Mouse (Mus musculus): Measurements from ENCODE around the gene Tctex1d2. TPM values are rescaled to one million over a fixed set of nuclear protein-coding genes. Genes with fewer than 3 reads are reported as not detected.

The Tctex1d2 gene
- polyA plus RNA-seq, 1 experiment from 2014 or later: 31.9 TPM

DNA sequence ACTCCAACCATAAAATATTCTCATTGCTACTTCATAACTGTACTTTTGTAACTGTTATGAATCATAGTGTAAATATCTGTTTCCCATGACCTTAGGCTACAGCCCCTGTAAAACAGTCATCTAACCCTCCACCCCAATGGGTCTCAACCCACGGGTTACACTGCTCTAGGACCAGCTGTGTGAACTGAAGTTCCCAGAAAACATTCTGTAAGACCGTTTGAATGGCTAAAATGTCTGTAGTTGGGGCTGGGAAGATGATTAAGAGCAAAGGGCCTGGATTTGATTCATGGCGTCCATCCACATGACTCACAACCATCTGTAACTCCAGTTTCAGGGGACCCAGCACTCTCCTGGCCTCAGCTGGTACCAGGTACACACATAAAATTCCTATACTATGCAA is 21.3 kb upstream of the Tctex1d2 start:
- Histone ChIP-seq H3K27me3 (no peaks in the 10 kb centered on the region), H3K4me1 (replicated peaks) (peaks cover 5% of the 10 kb centered on the region; the same call in 1 of the 2 replicates), H3K4me3 (replicated peaks) (no peak overlapping the region), H3K9ac (replicated peaks) (no peak overlapping the region), H3K4me2 (no peak overlapping the region), H3K36me3 (peaks cover 6% of the 10 kb centered on the region), H3K27ac (no peak overlapping the region), H3K9me3 (no peaks in the 10 kb centered on the region)
- WGBS: 68% methylated on average over 3 of the region's 3 CpGs
- no peak for ATAC-seq (ENCODE audit: insufficient number of reproducible peaks, insufficient read depth, low FRiP score, low TSS enrichment, low read depth)

- no peak within 1 kb of the TSS for H3K27ac ChIP-seq
- H3K4me3 ChIP-seq (replicated peaks): no peak within 1 kb of the TSS
- H3K4me2 ChIP-seq: no peak within 1 kb of the TSS
- peaks cover 5% of the 10 kb centered on the region; the same call in 1 of the 2 replicates for H3K4me1 ChIP-seq (replicated peaks)
- no peaks in the 10 kb centered on the region for H3K36me3 ChIP-seq
- H3K9me3 ChIP-seq: no peaks in the 10 kb centered on the region
- ATAC-seq (ENCODE audit: insufficient number of reproducible peaks, insufficient read depth, low FRiP score, low TSS enrichment, low read depth): no peak
- 81% methylated on average over 7 of the region's 7 CpGs for WGBS
- H3K9ac ChIP-seq (replicated peaks): no peak within 1 kb of the TSS
- no peaks in the 10 kb centered on the region for H3K27me3 ChIP-seq
Measured at GRCm38 (mm10) chr16:32400267-32400666, 19.2 kb upstream of the Tctex1d2 start, which contains the start of gene Tm4sf19. Gene Tm4sf19, plus strand, starts transcription at chr16:32400506.

DNA sequence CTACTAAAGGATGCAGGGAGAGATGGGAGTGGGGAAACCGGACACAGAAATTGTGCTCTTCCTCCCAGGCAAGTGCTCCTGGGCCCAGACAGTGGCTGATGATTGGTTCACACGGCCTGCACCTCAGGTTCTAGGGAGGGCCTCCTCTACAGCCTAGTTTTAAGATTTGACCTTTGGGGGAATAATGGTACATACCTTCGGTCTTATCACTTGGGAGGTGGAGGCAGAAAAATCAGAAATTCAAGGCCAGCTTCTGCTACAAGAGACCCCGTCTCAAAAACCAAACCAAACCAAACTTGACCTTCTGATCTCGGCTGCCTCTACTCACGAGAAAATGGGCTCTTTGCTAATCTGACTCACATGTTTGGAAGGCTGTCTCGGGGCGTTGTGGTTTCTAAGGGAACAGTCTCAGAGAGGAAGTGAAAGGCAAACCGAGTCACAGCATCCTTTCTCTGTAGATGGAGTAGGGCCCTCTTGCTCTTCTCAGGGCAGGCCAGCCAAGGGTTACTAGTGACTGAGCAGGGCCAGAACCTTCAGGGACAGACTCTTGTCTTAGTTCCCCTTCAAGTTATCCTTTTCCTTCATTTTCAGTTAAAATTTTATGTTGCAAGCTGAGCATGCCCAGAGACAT is 18.1 kb upstream of the Tctex1d2 start:
- no peak for ATAC-seq (ENCODE audit: insufficient number of reproducible peaks, insufficient read depth, low FRiP score, low TSS enrichment, low read depth)
- no peaks in the 10 kb centered on the region for H3K9me3 ChIP-seq
- no peaks in the 10 kb centered on the region for H3K27me3 ChIP-seq
- no peak overlapping the region for H3K9ac ChIP-seq (replicated peaks)
- no peak overlapping the region for H3K27ac ChIP-seq
- H3K36me3 ChIP-seq: no peaks in the 10 kb centered on the region
- H3K4me3 ChIP-seq (replicated peaks): no peak overlapping the region
- 81% methylated on average over 9 of the region's 9 CpGs for WGBS
- H3K4me1 ChIP-seq (replicated peaks): 0 out of 2 replicates have a peak, but pooled peaks cover under 1% of the 10 kb centered on the region
- H3K4me2 ChIP-seq: no peak overlapping the region

- 83% methylated on average over 3 of the region's 3 CpGs for WGBS
- Histone ChIP-seq H3K4me3 (replicated peaks) (no peak overlapping the region), H3K9ac (replicated peaks) (no peak overlapping the region), H3K27ac (no peak overlapping the region), H3K4me1 (replicated peaks) (0 out of 2 replicates have a peak, but pooled peaks cover 5% of the 10 kb centered on the region), H3K36me3 (no peaks in the 10 kb centered on the region), H3K27me3 (no peaks in the 10 kb centered on the region), H3K9me3 (no peaks in the 10 kb centered on the region), H3K4me2 (no peak overlapping the region)
- no peak for ATAC-seq (ENCODE audit: insufficient number of reproducible peaks, insufficient read depth, low FRiP score, low TSS enrichment, low read depth)
Measured at GRCm38 (mm10) chr16:32402818-32403217, 16.7 kb upstream of the Tctex1d2 start.

DNA sequence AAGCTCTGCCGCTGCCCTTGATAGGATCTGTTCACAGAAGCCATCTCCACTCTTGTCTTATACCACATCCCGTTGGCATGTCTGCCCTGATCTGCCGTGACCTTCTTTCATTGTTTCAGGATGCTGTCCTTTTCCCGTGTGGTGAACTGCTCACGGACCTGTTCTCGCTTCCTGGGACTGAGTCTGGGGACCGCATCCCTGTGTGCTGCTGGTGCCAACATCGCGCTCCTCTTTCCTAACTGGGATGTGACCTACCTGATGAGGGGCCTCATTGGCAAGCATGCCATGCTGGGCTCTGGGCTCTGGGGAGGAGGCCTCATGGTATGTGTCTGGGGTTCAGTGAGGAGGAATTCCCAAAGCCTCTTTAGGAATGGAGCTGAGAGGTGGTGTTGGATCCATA is 13.8 kb upstream of the Tctex1d2 start:
- H3K27me3 ChIP-seq: no peaks in the 10 kb centered on the region
- no peaks in the 10 kb centered on the region for H3K9me3 ChIP-seq
- no peak overlapping the region for H3K27ac ChIP-seq
- H3K4me3 ChIP-seq (replicated peaks): no peak overlapping the region
- no peak overlapping the region for H3K4me2 ChIP-seq
- WGBS: 93% methylated on average over 9 of the region's 9 CpGs
- 0 out of 2 replicates have a peak, but pooled peaks cover 5% of the 10 kb centered on the region for H3K4me1 ChIP-seq (replicated peaks)
- H3K9ac ChIP-seq (replicated peaks): no peak overlapping the region
- no peak for ATAC-seq (ENCODE audit: insufficient number of reproducible peaks, insufficient read depth, low FRiP score, low TSS enrichment, low read depth)
- H3K36me3 ChIP-seq: no peaks in the 10 kb centered on the region

GRCm38 (mm10) chr16:32406671-32407070 is 12.8 kb upstream of the Tctex1d2 start:
- Histone ChIP-seq H3K36me3 (no peaks in the 10 kb centered on the region), H3K27me3 (no peaks in the 10 kb centered on the region), H3K27ac (0 out of 2 replicates have a peak overlapping the region, but pooled peaks have one; percentile 4), H3K4me2 (no peak overlapping the region), H3K9me3 (no peaks in the 10 kb centered on the region), H3K4me3 (replicated peaks) (no peak overlapping the region), H3K4me1 (replicated peaks) (0 out of 2 replicates have a peak, but pooled peaks cover 5% of the 10 kb centered on the region), H3K9ac (replicated peaks) (no peak overlapping the region)
- WGBS: 40% methylated on average over 6 of the region's 6 CpGs
- no peak for ATAC-seq (ENCODE audit: insufficient number of reproducible peaks, insufficient read depth, low FRiP score, low TSS enrichment, low read depth)

DNA sequence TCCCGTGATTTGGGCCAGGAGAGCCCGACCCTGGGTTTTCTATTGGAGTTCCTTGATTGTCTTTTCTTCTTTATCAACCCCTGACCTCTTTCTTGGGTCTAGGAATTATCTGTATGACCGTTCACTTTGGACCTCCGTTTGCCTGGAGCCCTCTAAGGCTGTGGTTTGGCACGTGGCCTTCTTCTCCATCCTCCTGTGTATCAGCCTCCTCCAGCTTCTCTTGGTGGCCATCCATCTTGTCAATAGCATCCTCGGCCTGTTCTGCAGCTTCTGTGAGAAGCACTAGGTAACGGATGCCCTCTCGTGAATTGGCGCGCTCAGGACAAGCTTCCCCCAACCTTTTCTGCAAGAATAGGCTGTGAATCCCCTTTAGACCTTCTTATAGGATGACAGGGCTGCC is 11.8 kb upstream of the Tctex1d2 start:
- Histone ChIP-seq H3K27me3 (no peaks in the 10 kb centered on the region), H3K4me3 (replicated peaks) (no peak overlapping the region), H3K9ac (replicated peaks) (no peak overlapping the region), H3K4me1 (replicated peaks) (0 out of 2 replicates have a peak, but pooled peaks cover 5% of the 10 kb centered on the region), H3K9me3 (no peaks in the 10 kb centered on the region), H3K27ac (no peak overlapping the region), H3K36me3 (no peaks in the 10 kb centered on the region), H3K4me2 (no peak overlapping the region)
- no peak for ATAC-seq (ENCODE audit: insufficient number of reproducible peaks, insufficient read depth, low FRiP score, low TSS enrichment, low read depth)
- WGBS: 82% methylated on average over 10 of the region's 10 CpGs

DNA sequence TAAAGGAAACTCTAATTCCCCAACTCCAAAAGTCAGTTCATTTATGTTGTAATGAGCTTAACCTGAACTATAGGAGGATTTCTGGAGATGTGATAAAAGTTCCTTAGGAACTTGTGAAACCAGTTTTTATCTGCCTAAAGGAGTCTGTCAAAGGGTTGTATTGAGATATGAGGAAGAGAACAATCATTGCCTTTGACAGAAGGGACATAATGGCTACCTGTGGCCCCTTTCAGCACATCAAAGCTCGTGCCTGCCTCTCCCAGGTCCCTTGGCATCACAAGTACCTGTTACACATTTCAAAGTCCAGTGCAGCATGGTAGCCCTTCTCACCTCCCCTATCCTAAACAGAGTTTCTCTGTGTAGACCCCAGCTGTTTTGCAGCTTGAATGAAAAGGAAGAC is 2.0 kb upstream of the Tctex1d2 start:
- H3K4me2 ChIP-seq: no peak overlapping the region
- WGBS: 56% methylated on average over 1 of the region's 1 CpGs
- H3K27ac ChIP-seq: no peak overlapping the region
- no peaks in the 10 kb centered on the region for H3K36me3 ChIP-seq
- H3K9ac ChIP-seq (replicated peaks): no peak overlapping the region
- H3K4me3 ChIP-seq (replicated peaks): no peak overlapping the region
- peaks cover 3% of the 10 kb centered on the region; the same call in 1 of the 2 replicates for H3K4me1 ChIP-seq (replicated peaks)
- no peaks in the 10 kb centered on the region; the same call in 1 of the 2 replicates for H3K9me3 ChIP-seq
- ATAC-seq (ENCODE audit: insufficient number of reproducible peaks, insufficient read depth, low FRiP score, low TSS enrichment, low read depth): no peak
- no peaks in the 10 kb centered on the region for H3K27me3 ChIP-seq

DNA sequence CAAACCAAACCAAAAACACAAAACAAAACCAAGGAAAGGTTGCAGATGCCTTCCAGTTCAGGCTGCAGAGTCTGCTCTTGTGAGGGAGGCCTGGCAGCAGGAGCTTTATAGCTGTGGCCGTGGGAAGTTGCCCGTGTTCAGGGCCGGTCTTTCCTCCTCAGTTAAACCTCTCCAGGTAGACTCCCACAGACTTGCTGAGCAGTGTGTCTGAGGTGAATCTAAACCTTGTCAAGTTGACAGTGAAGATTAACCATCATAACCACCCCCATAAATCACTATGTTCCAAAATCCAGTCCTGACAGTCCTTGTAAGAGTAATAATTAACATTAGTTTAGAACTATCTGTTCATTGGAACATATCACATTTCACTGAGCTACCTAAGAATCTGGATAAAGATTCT is 8.0 kb downstream of the Tctex1d2 start:
- WGBS: 86% methylated on average over 3 of the region's 3 CpGs
- no peak for ATAC-seq (ENCODE audit: insufficient number of reproducible peaks, insufficient read depth, low FRiP score, low TSS enrichment, low read depth)

DNA sequence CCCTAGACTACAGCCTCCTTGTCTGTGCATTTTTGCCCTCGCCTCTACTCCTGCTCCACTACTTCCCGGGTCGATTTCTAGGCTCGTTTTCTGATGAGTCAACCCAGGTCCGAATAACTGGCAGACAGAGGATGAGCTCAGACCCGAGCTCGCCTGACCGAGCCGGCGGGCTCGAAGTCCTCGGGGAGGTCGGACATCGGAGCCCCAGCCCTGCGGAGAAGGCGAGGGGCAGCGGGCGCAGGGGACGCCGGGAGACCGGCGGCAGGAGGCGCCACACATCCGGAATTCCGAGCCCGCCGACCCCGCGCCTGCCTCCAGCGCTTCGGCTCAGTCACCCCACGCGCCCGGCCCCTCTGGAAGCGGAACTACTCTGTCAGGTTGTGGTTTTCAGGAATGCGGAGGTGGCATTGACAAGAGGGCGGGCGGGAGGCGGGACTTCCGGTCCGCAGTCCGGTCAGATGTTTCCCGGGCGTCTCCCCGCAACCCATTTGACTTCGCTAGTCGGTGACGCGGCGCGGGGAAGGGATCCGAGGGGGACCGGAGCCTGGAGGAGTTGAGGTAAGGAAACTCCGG is 11.1 kb downstream of the Tctex1d2 start, which contains the start of gene Pcyt1a:
TSS of gene Pcyt1a (plus strand) at position 448 of the 573 bp plus-strand sequence.
- Histone ChIP-seq H3K4me2 (peak within 1 kb of the TSS; percentile 91), H3K4me3 (replicated peaks) (peak within 1 kb of the TSS; percentile 79), H3K4me1 (replicated peaks) (peaks cover 15% of the 10 kb centered on the region), H3K36me3 (no peaks in the 10 kb centered on the region), H3K9me3 (no peaks in the 10 kb centered on the region), H3K27ac (peak within 1 kb of the TSS; percentile 77), H3K9ac (replicated peaks) (peak within 1 kb of the TSS; percentile 80), H3K27me3 (no peaks in the 10 kb centered on the region)
- under 1% methylated on average over 54 of the region's 54 CpGs for WGBS
- peak; percentile 91 for ATAC-seq (ENCODE audit: insufficient number of reproducible peaks, insufficient read depth, low FRiP score, low TSS enrichment, low read depth)

More for the DNA sequence above, 8.0 kb downstream of the Tctex1d2 start:
- no peak overlapping the region for H3K4me2 ChIP-seq
- no peaks in the 10 kb centered on the region for H3K27me3 ChIP-seq
- no peak overlapping the region for H3K9ac ChIP-seq (replicated peaks)
- no peaks in the 10 kb centered on the region for H3K9me3 ChIP-seq
- no peaks in the 10 kb centered on the region for H3K36me3 ChIP-seq
- no peak overlapping the region for H3K4me3 ChIP-seq (replicated peaks)
- H3K4me1 ChIP-seq (replicated peaks): peaks cover 15% of the 10 kb centered on the region
- no peak overlapping the region for H3K27ac ChIP-seq

DNA sequence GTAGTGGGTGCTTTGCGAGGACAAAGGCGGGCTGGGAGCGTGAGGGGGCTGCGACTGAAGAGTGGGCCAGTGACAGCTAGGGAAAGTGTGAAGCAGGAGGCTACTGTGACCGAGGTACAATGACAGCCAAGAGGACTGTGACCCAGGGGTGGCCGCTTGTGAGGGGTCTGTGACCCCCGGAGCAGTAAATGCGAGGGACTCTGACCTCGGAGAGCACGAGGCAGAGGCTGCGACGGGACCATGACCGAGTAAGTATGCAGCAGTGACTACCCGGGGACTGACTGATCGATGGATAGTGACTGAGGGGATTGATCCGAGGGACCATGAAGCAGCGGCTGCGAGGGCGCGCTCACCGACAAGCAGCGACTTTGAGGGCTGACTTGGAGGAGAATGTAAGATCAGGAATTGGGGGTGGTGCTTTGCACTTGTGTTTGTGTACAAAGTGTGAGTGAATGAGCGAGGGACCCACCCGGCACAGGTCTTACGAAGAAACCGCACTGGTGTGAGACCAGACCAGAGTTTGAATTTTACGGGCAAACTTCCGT is 11.6 kb downstream of the Tctex1d2 start:
- Histone ChIP-seq H3K27me3 (no peaks in the 10 kb centered on the region), H3K4me3 (replicated peaks) (peak overlapping the region; percentile 79), H3K4me1 (replicated peaks) (peaks cover 15% of the 10 kb centered on the region), H3K27ac (peak overlapping the region; percentile 77), H3K9ac (replicated peaks) (peak overlapping the region; percentile 80), H3K36me3 (no peaks in the 10 kb centered on the region), H3K4me2 (peak overlapping the region; percentile 91), H3K9me3 (no peaks in the 10 kb centered on the region)
- ATAC-seq (ENCODE audit: insufficient number of reproducible peaks, insufficient read depth, low FRiP score, low TSS enrichment, low read depth): no peak; the same call in 1 of the 2 replicates
- 2% methylated on average over 28 of the region's 28 CpGs for WGBS
